Mouse (Mus musculus): ENCODE results near the gene Aurka. TPM values are rescaled to one million over a fixed set of nuclear protein-coding genes. Genes with fewer than 3 reads are reported as not detected.

Aurka gene
- polyA plus RNA-seq, 1 experiment from 2014 or later = 103 TPM

- Histone ChIP-seq H3K9me3 (no peaks in the 10 kb centered on the region), H3K4me1 (replicated peaks) (no peaks in the 10 kb centered on the region), H3K4me3 (replicated peaks) (no peak overlapping the region), H3K27me3 (replicated peaks) (no peaks in the 10 kb centered on the region), H3K4me2 (replicated peaks) (no peak overlapping the region), H3K36me3 (no peaks in the 10 kb centered on the region), H3K27ac (no peak overlapping the region), H3K9ac (no peak overlapping the region)
- 65% methylated on average over 13 of the region's 13 CpGs for WGBS
- no peak for ATAC-seq
Measured at GRCm38 (mm10) chr2:172401116-172401825, 30.9 kb upstream of the Aurka start.

- ATAC-seq = no peak
- no peak overlapping the region for H3K9ac ChIP-seq
- no peak overlapping the region for H3K27ac ChIP-seq
- H3K4me2 ChIP-seq (replicated peaks) = no peak overlapping the region
- no peak overlapping the region for H3K4me3 ChIP-seq (replicated peaks)
- H3K9me3 ChIP-seq = no peaks in the 10 kb centered on the region
- H3K27me3 ChIP-seq (replicated peaks) = no peaks in the 10 kb centered on the region
- H3K4me1 ChIP-seq (replicated peaks) = no peaks in the 10 kb centered on the region
- H3K36me3 ChIP-seq = no peaks in the 10 kb centered on the region
- WGBS = 26% methylated on average over 9 of the region's 9 CpGs
Measured at GRCm38 (mm10) chr2:172399901-172400300, 29.6 kb upstream of the Aurka start.

- 43% methylated on average over 9 of the region's 9 CpGs for WGBS
- H3K4me1 ChIP-seq (replicated peaks) = no peaks in the 10 kb centered on the region
- H3K4me2 ChIP-seq (replicated peaks) = no peak overlapping the region
- H3K9ac ChIP-seq = no peak overlapping the region
- no peak overlapping the region for H3K4me3 ChIP-seq (replicated peaks)
- ATAC-seq = no peak
- no peaks in the 10 kb centered on the region for H3K9me3 ChIP-seq
- H3K36me3 ChIP-seq = no peaks in the 10 kb centered on the region
- no peaks in the 10 kb centered on the region for H3K27me3 ChIP-seq (replicated peaks)
- H3K27ac ChIP-seq = no peak overlapping the region
Measured at GRCm38 (mm10) chr2:172395961-172396360, 25.6 kb upstream of the Aurka start.

GRCm38 (mm10) chr2:172394671-172395070 is 24.3 kb upstream of the Aurka start:
- WGBS = 58% methylated on average over 4 of the region's 4 CpGs
- no peak overlapping the region for H3K4me3 ChIP-seq (replicated peaks)
- no peak overlapping the region for H3K9ac ChIP-seq
- no peak overlapping the region for H3K4me2 ChIP-seq (replicated peaks)
- ATAC-seq = no peak
- H3K36me3 ChIP-seq = no peaks in the 10 kb centered on the region
- H3K4me1 ChIP-seq (replicated peaks) = no peaks in the 10 kb centered on the region
- no peak overlapping the region for H3K27ac ChIP-seq
- H3K27me3 ChIP-seq (replicated peaks) = no peaks in the 10 kb centered on the region
- H3K9me3 ChIP-seq = no peaks in the 10 kb centered on the region

- H3K4me3 ChIP-seq (replicated peaks) = no peak overlapping the region
- no peak overlapping the region for H3K9ac ChIP-seq
- H3K4me2 ChIP-seq (replicated peaks) = no peak overlapping the region
- no peak for ATAC-seq
- no peak overlapping the region for H3K27ac ChIP-seq
- no peaks in the 10 kb centered on the region for H3K9me3 ChIP-seq
- H3K36me3 ChIP-seq = no peaks in the 10 kb centered on the region
- H3K27me3 ChIP-seq (replicated peaks) = no peaks in the 10 kb centered on the region
- WGBS = 59% methylated on average over 2 of the region's 2 CpGs
- no peaks in the 10 kb centered on the region for H3K4me1 ChIP-seq (replicated peaks)
Measured at GRCm38 (mm10) chr2:172394052-172394392, 23.7 kb upstream of the Aurka start.

GRCm38 (mm10) chr2:172393391-172394051 is 23.2 kb upstream of the Aurka start, which contains the start of gene Cass4:
Cass4 (plus strand) TSS chr2:172393794.
- H3K27me3 ChIP-seq (replicated peaks) = no peaks in the 10 kb centered on the region
- no peak within 1 kb of the TSS for H3K4me2 ChIP-seq (replicated peaks)
- H3K27ac ChIP-seq = no peak within 1 kb of the TSS
- WGBS = 27% methylated on average over 13 of the region's 13 CpGs
- ATAC-seq = no peak
- H3K9ac ChIP-seq = no peak within 1 kb of the TSS
- no peak within 1 kb of the TSS for H3K4me3 ChIP-seq (replicated peaks)
- H3K9me3 ChIP-seq = no peaks in the 10 kb centered on the region
- no peaks in the 10 kb centered on the region for H3K4me1 ChIP-seq (replicated peaks)
- no peaks in the 10 kb centered on the region for H3K36me3 ChIP-seq

GRCm38 (mm10) chr2:172392041-172392521 is 21.7 kb upstream of the Aurka start:
- WGBS = 51% methylated on average over 10 of the region's 10 CpGs
- Histone ChIP-seq H3K27ac (0 out of 2 replicates have a peak overlapping the region, but pooled peaks have one; percentile 22), H3K36me3 (no peaks in the 10 kb centered on the region), H3K9me3 (no peaks in the 10 kb centered on the region), H3K9ac (no peak overlapping the region), H3K4me1 (replicated peaks) (no peaks in the 10 kb centered on the region), H3K27me3 (replicated peaks) (no peaks in the 10 kb centered on the region), H3K4me2 (replicated peaks) (no peak overlapping the region), H3K4me3 (replicated peaks) (no peak overlapping the region)
- peak; percentile 67 for ATAC-seq

GRCm38 (mm10) chr2:172390341-172390740 is 20.0 kb upstream of the Aurka start:
- no peak overlapping the region for H3K4me2 ChIP-seq (replicated peaks)

GRCm38 (mm10) chr2:172384715-172385114 is 14.4 kb upstream of the Aurka start:
- no peak overlapping the region for H3K27ac ChIP-seq
- ATAC-seq = no peak
- no peaks in the 10 kb centered on the region for H3K4me1 ChIP-seq (replicated peaks)
- 89% methylated on average over 3 of the region's 3 CpGs for WGBS
- no peaks in the 10 kb centered on the region for H3K9me3 ChIP-seq
- H3K9ac ChIP-seq = no peak overlapping the region
- peaks cover 19% of the 10 kb centered on the region for H3K36me3 ChIP-seq
- no peaks in the 10 kb centered on the region for H3K27me3 ChIP-seq (replicated peaks)
- no peak overlapping the region for H3K4me2 ChIP-seq (replicated peaks)
- no peak overlapping the region for H3K4me3 ChIP-seq (replicated peaks)

More at GRCm38 (mm10) chr2:172390341-172390740, 20.0 kb upstream of the Aurka start:
- WGBS = 22% methylated on average over 6 of the region's 6 CpGs
- Histone ChIP-seq H3K27ac (no peak overlapping the region), H3K4me1 (replicated peaks) (no peaks in the 10 kb centered on the region), H3K27me3 (replicated peaks) (no peaks in the 10 kb centered on the region), H3K9ac (no peak overlapping the region), H3K9me3 (no peaks in the 10 kb centered on the region), H3K4me3 (replicated peaks) (no peak overlapping the region), H3K36me3 (no peaks in the 10 kb centered on the region)
- ATAC-seq = no peak

- H3K27me3 ChIP-seq (replicated peaks) = no peaks in the 10 kb centered on the region
- no peak overlapping the region for H3K9ac ChIP-seq
- H3K27ac ChIP-seq = no peak overlapping the region
- H3K4me2 ChIP-seq (replicated peaks) = no peak overlapping the region
- H3K4me1 ChIP-seq (replicated peaks) = no peaks in the 10 kb centered on the region
- H3K36me3 ChIP-seq = peaks cover 41% of the 10 kb centered on the region
- 88% methylated on average over 12 of the region's 12 CpGs for WGBS
- no peak overlapping the region for H3K4me3 ChIP-seq (replicated peaks)
- ATAC-seq = no peak
- no peaks in the 10 kb centered on the region for H3K9me3 ChIP-seq
Measured at GRCm38 (mm10) chr2:172381898-172382297, 11.6 kb upstream of the Aurka start.

- WGBS = 93% methylated on average over 11 of the region's 11 CpGs
- Histone ChIP-seq H3K27ac (no peak overlapping the region), H3K4me3 (replicated peaks) (no peak overlapping the region), H3K9me3 (no peaks in the 10 kb centered on the region), H3K9ac (no peak overlapping the region), H3K4me2 (replicated peaks) (no peak overlapping the region), H3K27me3 (replicated peaks) (no peaks in the 10 kb centered on the region), H3K36me3 (peaks cover 45% of the 10 kb centered on the region), H3K4me1 (replicated peaks) (no peaks in the 10 kb centered on the region)
- no peak for ATAC-seq
Measured at GRCm38 (mm10) chr2:172381341-172381740, 11.0 kb upstream of the Aurka start.

- no peak overlapping the region for H3K4me2 ChIP-seq (replicated peaks)
- ATAC-seq = no peak; the same call in 1 of the 2 replicates
- H3K9me3 ChIP-seq = no peaks in the 10 kb centered on the region
- H3K4me1 ChIP-seq (replicated peaks) = no peaks in the 10 kb centered on the region
- no peak overlapping the region for H3K27ac ChIP-seq
- 91% methylated on average over 17 of the region's 17 CpGs for WGBS
- H3K4me3 ChIP-seq (replicated peaks) = no peak overlapping the region
- H3K36me3 ChIP-seq = peaks cover 53% of the 10 kb centered on the region
- H3K27me3 ChIP-seq (replicated peaks) = no peaks in the 10 kb centered on the region
- no peak overlapping the region for H3K9ac ChIP-seq
Measured at GRCm38 (mm10) chr2:172380513-172380912, 10.2 kb upstream of the Aurka start.

GRCm38 (mm10) chr2:172378332-172378731 is 8.0 kb upstream of the Aurka start:
- no peak; the same call in 1 of the 2 replicates for ATAC-seq
- Histone ChIP-seq H3K4me2 (replicated peaks) (no peak overlapping the region), H3K27me3 (replicated peaks) (no peaks in the 10 kb centered on the region), H3K9me3 (no peaks in the 10 kb centered on the region), H3K9ac (no peak overlapping the region), H3K27ac (no peak overlapping the region), H3K4me1 (replicated peaks) (no peaks in the 10 kb centered on the region), H3K4me3 (replicated peaks) (no peak overlapping the region), H3K36me3 (peaks cover 65% of the 10 kb centered on the region)
- 75% methylated on average over 7 of the region's 7 CpGs for WGBS

All from intestine, embryonic 15.5 days (tissue).